19 mouse cellular contexts compared by ENCODE assay signal in the genomic region with DNA sequence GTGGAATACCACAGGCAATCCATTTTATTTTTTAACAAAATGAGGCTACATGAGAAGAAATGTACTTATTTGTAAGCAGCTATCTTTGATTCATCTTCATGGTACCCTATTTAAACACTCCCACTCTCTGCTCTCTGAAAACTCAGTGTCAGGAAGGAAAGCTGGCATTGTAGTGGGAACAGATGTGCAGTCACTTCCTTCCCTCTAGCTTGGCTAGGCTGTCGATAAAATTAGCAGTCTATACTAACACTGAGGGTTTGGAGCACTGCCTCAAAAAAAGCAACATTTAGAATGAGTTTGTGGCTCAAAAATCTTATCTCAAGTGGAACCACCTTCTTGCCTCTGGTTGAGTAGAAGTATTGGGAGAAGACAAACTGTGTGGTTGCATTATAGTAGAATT.
A peak's percentile ranks its signal among the peaks of the same experiment; 100 is the strongest.
DNase-seq lines count a peak whose midpoint lies in the region; ATAC-seq and TF ChIP-seq lines count a peak whose summit lies in the region.
"Had no signal": no experiment of that assay in that cellular context is flagged by ENCODE, and none has a peak within 500 bp of the region (broad histone marks: within the 10 kb centered on the region; RNA-seq: fewer than 3 reads in every experiment).

No protein-coding gene starts in this region.

- no peaks in the 10 kb centered on the region for H3K36me3 ChIP-seq in thymus, adult 2 months (ENCODE audit: control insufficient read depth, insufficient read depth, low read length)
- H3K36me3 ChIP-seq: hindbrain, embryonic 10.5 days; limb, embryonic 10.5 days; lung, embryonic 15.5 days; midbrain, embryonic 13.5 days had no signal

- no peak overlapping the region for H3K4me3 ChIP-seq in left cerebral cortex, adult 2 months
- H3K4me3 ChIP-seq in thymus, adult 2 months (ENCODE audit: control insufficient read depth, insufficient read depth, low read length), result no peak overlapping the region
- H3K4me3 ChIP-seq: erythroblast, embryonic 14.5 days; hindbrain, embryonic 10.5 days; limb, embryonic 10.5 days; lung, embryonic 15.5 days; midbrain, embryonic 13.5 days; myocyte had no signal

- intact Hi-C loops in left cerebral cortex, adult 2 months (cut with DNase I), result loop anchor here (1.0 to 5.0 kb wide), 4 partner anchors 39 to 221 kb away; no protein-coding TSS in a partner anchor

- no peak for TF ChIP-seq CTCF in left cerebral cortex, adult 2 months (IDR thresholded peaks at IDR 0.05)
- no peak for TF ChIP-seq CTCF in thymus, adult 2 months (IDR thresholded peaks at IDR 0.05; ENCODE audit: borderline replicate concordance, control insufficient read depth, extremely low read depth, insufficient read depth, low read length, poor library complexity)

- WGBS in thymus, adult 2 months, result 0% methylated on average over 1 of the region's 1 CpGs

- H3K27ac ChIP-seq in left cerebral cortex, adult 2 months, result peak overlapping the region; percentile 77
- no peak overlapping the region for H3K27ac ChIP-seq in thymus, adult 2 months (ENCODE audit: control insufficient read depth, insufficient read depth, low read length)
- H3K27ac ChIP-seq: hindbrain, embryonic 10.5 days; limb, embryonic 10.5 days; lung, embryonic 15.5 days; midbrain, embryonic 13.5 days had no signal

- ATAC-seq in frontal cortex, adult (ENCODE audit: low TSS enrichment), result peak; percentile 90
- ATAC-seq: midbrain, embryonic 13.5 days had no signal

- no peaks in the 10 kb centered on the region for H3K4me1 ChIP-seq in thymus, adult 2 months (replicated peaks; ENCODE audit: control insufficient read depth, insufficient read depth, low read length)
- H3K4me1 ChIP-seq: hindbrain, embryonic 10.5 days; limb, embryonic 10.5 days; lung, embryonic 15.5 days; midbrain, embryonic 13.5 days had no signal

- H3K27me3 ChIP-seq in thymus, adult 2 months (ENCODE audit: control insufficient read depth, insufficient read depth, low read length), result no peaks in the 10 kb centered on the region
- H3K27me3 ChIP-seq: lung, embryonic 15.5 days; midbrain, embryonic 13.5 days had no signal

- no peak for DNase-seq in frontal cortex, postnatal 25 days (ENCODE audit: low spot score in 2 of 2)
- DNase-seq in right cerebral cortex, adult 2 months (ENCODE audit: low spot score in 2 of 2), result peak; percentile 69 to 70
- DNase-seq in right cerebral cortex, postnatal 14 days, result no peak
- DNase-seq in left cerebral cortex, adult 2 months (ENCODE audit: extremely low spot score in 1 of 2, low spot score in 2 of 2), result peak; percentile 31 to 36
- peak; percentile 96 for DNase-seq in telencephalon, adult 2 months (ENCODE audit: low read depth, low spot score)
- no peak for DNase-seq in Muller cell, postnatal 12 days (ENCODE audit: inconsistent ontology term)
- DNase-seq in thymus, adult 2 months, result no peak
- DNase-seq: cerebellum, postnatal 14 days; kidney, adult 2 months; kidney, postnatal 14 days; retina, postnatal 1 day; thymus, postnatal 4 days had no signal

- no peak for TF ChIP-seq POLR2A in thymus, adult 2 months (IDR thresholded peaks at IDR 0.05; ENCODE audit: control insufficient read depth, extremely low read depth, insufficient read depth, low read length, poor library complexity)

Comparison
In these comparisons a context has a peak if more than half of its experiments do, and no peak if none do; other contexts are left out.
1. DNase-seq: peak in right cerebral cortex, adult 2 months (2 of 2), left cerebral cortex, adult 2 months (2 of 2) and telencephalon, adult 2 months (single experiment); none in frontal cortex, postnatal 25 days (0 of 2), right cerebral cortex, postnatal 14 days (single experiment), Muller cell, postnatal 12 days (single experiment) and thymus, adult 2 months (single experiment).